Mouse (Mus musculus) forebrain, embryonic 14.5 days (tissue): ENCODE data around the gene 4930544D05Rik. TPM values are rescaled to one million over a fixed set of nuclear protein-coding genes. Genes with fewer than 3 reads are reported as not detected.
A peak's percentile ranks its signal among the peaks of the same experiment; 100 is the strongest.
"Not testable (repeated sequence)": the region's sequence is repeated elsewhere in the genome, so short reads cannot be mapped to it uniquely, and the experiment has no call there.

Experiments used
- ATAC-seq: fragments of 200-750 bp; cut with Nextera tagmentation; 2 replicates; pipeline ENCODE4 v1.8.0; 2017; ENCODE audit warnings: mild to moderate bottlenecking, moderate library complexity
- DNase-seq: peaks from one replicate; pipeline ENCODE4 v3.0.0-alpha.2; 2015; ENCODE audit warnings: low spot score
- H3K27ac ChIP-seq: fragments of 300-500 bp; sonication (generic); 2 replicates; pipeline ENCODE4 v1.5.1; 2014; ENCODE audit warnings: low read depth, mild to moderate bottlenecking, control low read depth, low read length, moderate library complexity
- H3K27me3 ChIP-seq: fragments of 300-500 bp; sonication (generic); replicated peaks from 2 replicates; pipeline ENCODE4 v1.6.1; 2014; ENCODE audit warnings: low read length, control low read depth, mixed read lengths; ENCODE audit not compliant: control insufficient read depth, insufficient read depth
- H3K36me3 ChIP-seq: fragments of 300-500 bp; sonication (generic); 2 replicates; pipeline ENCODE4 v1.6.1; 2014; ENCODE audit warnings: low read length, control low read depth; ENCODE audit not compliant: control insufficient read depth, insufficient read depth
- H3K4me1 ChIP-seq: fragments of 300-500 bp; sonication (generic); 2 replicates; pipeline ENCODE4 v1.6.1; 2014; ENCODE audit warnings: antibody characterized with exemption, low read length, control low read depth; ENCODE audit not compliant: control insufficient read depth, insufficient read depth
- H3K4me2 ChIP-seq: fragments of 300-500 bp; sonication (generic); 2 replicates; pipeline ENCODE4 v1.6.1; 2014; ENCODE audit warnings: mild to moderate bottlenecking, control low read depth, low read length
- H3K4me3 ChIP-seq: fragments of 300-500 bp; sonication (generic); 2 replicates; pipeline ENCODE4 v1.5.1; 2014; ENCODE audit warnings: low read depth, low read length, control low read depth
- H3K9ac ChIP-seq: fragments of 300-500 bp; sonication (generic); 2 replicates; pipeline ENCODE4 v1.6.1; 2014; ENCODE audit warnings: mild to moderate bottlenecking, low read length, control low read depth, moderate library complexity
- H3K9me3 ChIP-seq: fragments of 300-500 bp; sonication (generic); replicated peaks from 2 replicates; pipeline ENCODE4 v1.6.1; 2016; ENCODE audit warnings: low read length, control low read depth, mixed read lengths; ENCODE audit not compliant: control insufficient read depth
- WGBS: fragments of 180-500 bp; shearing (Covaris S2); extraction: QIAGEN DNeasy Blood & Tissue Kit; methylation state at CpG from one replicate; pipeline ENCODE4 v1.1.7; 2014; 5-methylcytosine and 5-hydroxymethylcytosine counted together
- polyA plus RNA-seq: library from polyadenylated mRNA; unstranded; fragments of >200 nt; fragmentation: Nextera tagmentation; extraction: Ambion mirVana; gene quantifications from 2 replicates; pipeline ENCODE4 v1.2.1, GENCODE M21; 2014

The 4930544D05Rik gene
- not detected in 2 replicates for polyA plus RNA-seq

DNA sequence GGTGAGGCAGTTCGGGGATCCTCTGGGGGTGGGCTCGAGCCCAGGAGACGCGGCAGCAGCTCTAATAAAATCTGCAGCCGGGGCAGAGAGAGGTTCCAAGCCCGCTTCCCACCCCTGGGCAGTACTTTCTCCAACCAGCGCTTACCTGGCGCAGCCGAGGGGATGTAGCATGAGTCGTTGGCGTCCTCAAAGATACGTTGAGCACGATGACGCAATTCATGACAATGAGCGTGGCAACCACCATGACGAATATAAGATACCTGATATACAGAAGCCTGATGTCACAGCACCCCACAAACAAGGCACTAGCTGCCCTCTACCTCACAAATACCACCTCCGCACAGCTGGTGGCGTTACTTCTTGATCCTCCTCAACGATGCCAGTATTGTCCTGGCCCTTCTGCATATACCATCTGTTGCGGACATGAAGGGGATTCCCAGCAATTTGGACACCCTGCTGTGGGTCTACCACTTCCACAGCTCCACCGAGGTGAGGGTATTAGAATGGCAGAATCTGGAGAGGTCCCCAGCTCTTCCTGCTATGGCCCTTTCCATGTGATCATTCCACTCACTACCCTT lies at the start of gene 4930544D05Rik:
TSS of gene 4930544D05Rik (plus strand) at position 333 of the 578 bp plus-strand sequence.
- Histone ChIP-seq H3K36me3 (peaks cover 26% of the 10 kb centered on the region), H3K4me2 (peak within 1 kb of the TSS; percentile 50), H3K27me3 (no peaks in the 10 kb centered on the region), H3K9me3 (no peaks in the 10 kb centered on the region), H3K4me3 (peak within 1 kb of the TSS; percentile 15), H3K4me1 (0 out of 2 replicates have a peak, but pooled peaks cover 6% of the 10 kb centered on the region), H3K9ac (peak within 1 kb of the TSS; percentile 35; the same call in 1 of the 2 replicates), H3K27ac (no peak within 1 kb of the TSS)
- DNase-seq (peak; percentile 4), ATAC-seq (no peak)
- WGBS, result 16% methylated on average over 21 of the region's 21 CpGs

DNA sequence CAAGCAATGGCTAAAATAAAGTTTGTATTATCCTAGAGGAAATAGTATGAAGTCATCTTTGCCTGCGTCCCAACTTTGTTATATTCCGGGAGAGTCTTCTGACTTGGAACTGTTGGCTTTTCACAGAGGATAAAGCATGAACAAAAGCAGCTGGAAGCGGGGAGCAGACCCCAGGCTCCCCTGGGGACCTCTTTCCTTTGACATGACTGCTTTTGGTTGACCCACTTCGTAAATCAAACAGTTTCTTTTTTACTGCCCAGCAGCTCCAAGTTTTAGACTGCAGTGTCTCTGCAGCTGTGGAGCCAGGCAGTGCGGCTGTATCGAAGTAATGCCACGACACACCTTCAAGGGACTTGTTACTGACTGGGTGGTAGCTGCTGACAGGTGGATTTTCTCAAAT lies 49.1 kb upstream of the 4930544D05Rik start:
- H3K9ac ChIP-seq, result no peak overlapping the region; the same call in 1 of the 2 replicates
- peaks cover 9% of the 10 kb centered on the region; the same call in 1 of the 2 replicates for H3K4me1 ChIP-seq
- H3K4me3 ChIP-seq, result no peak overlapping the region
- 75% methylated on average over 7 of the region's 7 CpGs for WGBS
- no peaks in the 10 kb centered on the region; the same call in 1 of the 2 replicates for H3K36me3 ChIP-seq
- DNase-seq (no peak), ATAC-seq (no peak)
- no peak overlapping the region for H3K4me2 ChIP-seq
- H3K9me3 ChIP-seq, result no peaks in the 10 kb centered on the region
- no peaks in the 10 kb centered on the region for H3K27me3 ChIP-seq
- H3K27ac ChIP-seq, result no peak overlapping the region

DNA sequence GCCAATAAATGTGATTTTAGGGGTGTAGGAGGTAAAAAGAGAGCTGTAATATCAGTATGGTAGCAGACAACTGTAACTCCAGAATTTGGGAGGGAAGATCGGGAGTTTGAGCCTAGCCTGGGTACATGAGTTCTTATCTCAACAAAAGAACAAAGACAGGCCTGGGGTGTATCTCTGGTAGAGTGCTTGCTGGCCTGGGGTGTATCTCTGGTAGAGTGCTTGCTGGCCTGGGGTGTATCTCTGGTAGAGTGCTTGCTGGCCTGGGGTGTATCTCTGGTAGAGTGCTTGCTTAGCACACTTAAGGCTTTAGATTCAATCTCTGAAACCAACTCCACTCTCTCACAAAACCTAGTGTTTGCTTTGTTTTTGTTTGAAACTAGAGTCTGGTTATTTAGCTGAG lies 45.0 kb upstream of the 4930544D05Rik start:
- not testable (repeated sequence) for H3K27ac ChIP-seq, H3K9ac ChIP-seq, ATAC-seq, H3K27me3 ChIP-seq, H3K9me3 ChIP-seq, DNase-seq, H3K36me3 ChIP-seq, H3K4me3 ChIP-seq, H3K4me1 ChIP-seq, H3K4me2 ChIP-seq
- WGBS, result 94% methylated on average over 1 of the region's 1 CpGs

DNA sequence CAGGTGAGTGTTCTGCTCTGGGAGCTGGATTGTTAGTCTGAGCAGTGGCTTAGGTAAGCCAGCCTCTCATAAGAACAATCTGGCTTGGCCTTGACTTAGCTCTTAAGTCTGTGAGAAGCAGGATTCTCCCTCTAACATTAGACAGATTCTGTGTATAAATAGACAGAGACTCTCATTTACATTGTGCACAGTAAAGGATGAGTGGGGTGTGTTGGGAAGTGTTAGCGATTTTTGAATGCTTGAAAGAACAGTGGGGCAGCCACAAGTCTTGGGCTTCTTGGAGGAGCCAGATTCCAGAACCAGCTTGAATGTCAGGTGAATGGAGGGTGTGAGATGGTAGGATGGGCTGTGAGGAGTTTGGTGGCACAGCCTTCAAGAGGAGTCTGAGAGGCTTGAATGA lies 44.0 kb upstream of the 4930544D05Rik start:
- Histone ChIP-seq H3K4me3 (no peak overlapping the region), H3K4me2 (no peak overlapping the region), H3K36me3 (no peaks in the 10 kb centered on the region; the same call in 1 of the 2 replicates), H3K27ac (no peak overlapping the region), H3K27me3 (no peaks in the 10 kb centered on the region), H3K4me1 (peaks cover 3% of the 10 kb centered on the region; the same call in 1 of the 2 replicates), H3K9ac (no peak overlapping the region), H3K9me3 (no peaks in the 10 kb centered on the region)
- WGBS, result 90% methylated on average over 1 of the region's 1 CpGs
- ATAC-seq (no peak), DNase-seq (no peak)

DNA sequence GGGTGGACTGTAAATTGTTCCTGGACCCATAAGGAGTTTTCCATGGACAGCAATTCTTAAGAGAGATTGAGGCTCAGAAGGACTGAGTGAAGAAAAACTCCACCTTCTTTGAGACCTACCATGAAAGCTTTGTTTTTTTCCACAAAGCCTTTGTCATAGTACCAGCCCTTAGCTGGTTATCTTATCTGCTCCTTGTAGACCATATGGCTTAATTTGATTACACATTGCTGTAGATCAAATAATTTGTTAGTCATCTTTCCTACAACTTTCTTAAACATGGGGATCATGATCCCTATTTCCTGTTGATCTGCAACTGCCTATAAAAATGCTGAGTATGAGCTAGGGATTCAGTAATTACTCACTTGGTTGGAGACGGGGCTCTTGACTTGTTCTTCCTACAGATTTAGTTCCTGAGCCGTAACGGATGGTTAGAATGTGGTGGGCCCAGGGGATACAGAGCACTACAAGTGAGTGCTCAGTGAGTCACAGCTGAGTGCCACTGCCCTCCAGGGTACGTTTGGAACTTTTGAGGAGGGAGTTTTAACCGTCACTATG lies 43.2 kb upstream of the 4930544D05Rik start:
- Histone ChIP-seq H3K27ac (no peak overlapping the region), H3K27me3 (no peaks in the 10 kb centered on the region), H3K9me3 (no peaks in the 10 kb centered on the region), H3K36me3 (no peaks in the 10 kb centered on the region; the same call in 1 of the 2 replicates), H3K9ac (no peak overlapping the region), H3K4me1 (peaks cover 3% of the 10 kb centered on the region; the same call in 1 of the 2 replicates), H3K4me3 (no peak overlapping the region), H3K4me2 (no peak overlapping the region)
- DNase-seq (no peak), ATAC-seq (no peak)
- 77% methylated on average over 5 of the region's 5 CpGs for WGBS

DNA sequence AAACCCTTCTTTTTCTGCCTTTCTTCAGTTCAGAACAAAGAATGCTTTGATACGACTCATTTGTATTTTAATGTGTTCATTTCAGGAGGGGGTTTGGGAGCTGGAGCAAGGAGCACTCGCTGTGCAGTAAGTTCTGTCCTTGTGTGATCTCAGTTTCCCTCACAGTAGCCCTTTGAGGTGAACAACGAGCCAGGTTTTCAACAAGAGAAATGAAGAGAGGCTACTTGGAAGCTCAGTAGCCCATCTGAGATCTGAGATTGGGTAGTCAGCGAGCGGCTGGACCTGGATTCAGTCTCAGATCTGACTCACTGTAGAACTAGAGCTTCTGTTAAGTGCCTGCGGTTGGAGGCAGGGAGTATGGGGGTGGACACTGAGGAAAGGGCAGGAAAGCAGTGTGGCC lies 41.8 kb upstream of the 4930544D05Rik start:
- H3K4me1 ChIP-seq, result peaks cover 12% of the 10 kb centered on the region
- DNase-seq (peak; percentile 47), ATAC-seq (no peak)
- no peaks in the 10 kb centered on the region for H3K36me3 ChIP-seq
- H3K4me2 ChIP-seq, result no peak overlapping the region
- H3K27ac ChIP-seq, result peak overlapping the region; percentile 15
- peak overlapping the region; percentile 26; the same call in 1 of the 2 replicates for H3K9ac ChIP-seq
- H3K4me3 ChIP-seq, result no peak overlapping the region
- 27% methylated on average over 6 of the region's 6 CpGs for WGBS
- no peaks in the 10 kb centered on the region for H3K27me3 ChIP-seq
- H3K9me3 ChIP-seq, result no peaks in the 10 kb centered on the region

DNA sequence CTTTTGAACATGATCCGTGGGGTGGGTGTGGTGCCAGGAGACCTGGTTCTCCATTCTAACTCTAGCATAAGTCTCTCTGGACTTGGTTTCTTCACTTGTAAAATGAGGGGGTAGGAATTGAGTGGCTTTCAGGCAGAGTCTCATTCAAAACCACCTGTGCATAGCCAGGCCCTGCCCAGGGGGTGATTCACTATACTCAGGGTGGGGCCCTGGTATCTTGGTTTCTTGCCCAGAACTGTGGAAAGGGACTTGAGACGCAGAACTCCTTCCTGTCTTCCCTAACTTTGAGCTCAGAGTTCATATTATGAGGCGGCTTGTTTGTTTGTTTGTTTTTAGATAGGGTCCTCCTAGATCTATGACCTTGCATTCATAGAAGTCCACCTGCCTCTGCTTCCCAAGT lies 38.4 kb upstream of the 4930544D05Rik start:
- Histone ChIP-seq H3K4me3 (no peak overlapping the region), H3K9me3 (no peaks in the 10 kb centered on the region), H3K4me1 (peaks cover 14% of the 10 kb centered on the region), H3K36me3 (no peaks in the 10 kb centered on the region), H3K4me2 (no peak overlapping the region), H3K9ac (no peak overlapping the region), H3K27me3 (no peaks in the 10 kb centered on the region), H3K27ac (no peak overlapping the region)
- ATAC-seq, result no peak
- DNase-seq, result no peak
- 80% methylated on average over 3 of the region's 3 CpGs for WGBS

DNA sequence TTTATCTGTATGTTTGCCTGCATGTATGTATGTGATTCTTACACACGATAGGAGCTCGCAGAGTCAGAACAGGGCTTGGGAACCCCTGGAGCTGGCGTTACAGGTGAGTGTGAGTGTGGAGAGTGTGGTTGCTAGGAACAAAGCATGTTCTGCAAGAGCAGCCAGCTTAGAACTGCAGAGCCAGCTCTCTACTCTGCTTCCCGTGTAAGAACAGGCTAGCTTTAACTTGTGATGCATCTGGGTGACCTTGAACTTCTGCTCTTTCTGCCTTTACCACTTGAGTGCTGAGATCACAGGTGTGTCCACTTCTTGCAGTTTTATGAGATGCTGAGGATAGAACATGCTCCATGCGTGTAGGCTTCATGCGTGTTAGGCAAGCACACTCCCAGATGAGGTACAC lies 36.7 kb upstream of the 4930544D05Rik start:
- Histone ChIP-seq H3K4me3 (no peak overlapping the region), H3K27me3 (no peaks in the 10 kb centered on the region), H3K27ac (no peak overlapping the region), H3K9ac (no peak overlapping the region), H3K4me2 (no peak overlapping the region), H3K4me1 (peaks cover 11% of the 10 kb centered on the region), H3K36me3 (no peaks in the 10 kb centered on the region), H3K9me3 (no peaks in the 10 kb centered on the region)
- no peak for ATAC-seq
- no peak for DNase-seq
- 93% methylated on average over 6 of the region's 6 CpGs for WGBS

DNA sequence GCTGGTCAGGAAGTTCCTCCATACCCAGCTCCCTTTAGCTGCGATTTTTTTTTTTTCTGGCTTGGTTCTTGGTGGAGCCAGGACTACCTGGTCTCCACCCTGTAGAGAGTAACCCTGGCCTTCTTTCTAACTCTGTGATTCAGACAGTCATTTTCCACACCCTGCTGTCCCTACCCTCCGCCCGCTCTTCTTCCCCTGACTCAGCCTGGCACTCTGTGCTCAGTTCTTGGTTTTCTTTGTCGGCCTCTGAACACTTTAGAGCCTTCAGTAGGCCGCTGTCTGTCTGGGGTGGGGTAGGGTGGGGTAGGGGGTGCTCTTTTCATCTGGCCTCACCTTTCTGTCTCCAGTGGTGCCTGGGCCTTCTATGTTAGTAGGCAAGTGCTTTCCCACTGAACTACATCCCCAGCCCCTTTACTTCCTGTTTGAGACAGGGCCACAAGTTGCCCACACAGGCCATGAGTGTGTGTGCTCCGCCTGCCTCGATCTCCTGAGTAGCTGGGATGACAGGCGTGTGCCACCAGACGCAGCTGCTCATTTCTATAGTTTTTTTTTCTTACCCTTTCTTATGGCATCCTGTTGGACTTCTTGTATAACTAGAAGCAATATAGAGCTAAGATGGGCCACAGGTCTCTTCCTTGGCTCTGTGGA lies 35.8 kb upstream of the 4930544D05Rik start:
- Histone ChIP-seq H3K9ac (no peak overlapping the region), H3K27ac (no peak overlapping the region)
- WGBS, result 82% methylated on average over 9 of the region's 9 CpGs

More for the DNA sequence above, 35.8 kb upstream of the 4930544D05Rik start:
- H3K4me1 ChIP-seq, result peaks cover 11% of the 10 kb centered on the region; the same call in 1 of the 2 replicates
- H3K4me2 ChIP-seq, result no peak overlapping the region
- H3K9me3 ChIP-seq, result no peaks in the 10 kb centered on the region
- H3K36me3 ChIP-seq, result no peaks in the 10 kb centered on the region
- no peaks in the 10 kb centered on the region for H3K27me3 ChIP-seq
- ATAC-seq (no peak), DNase-seq (no peak)
- H3K4me3 ChIP-seq, result no peak overlapping the region
